ENCODE assay signal across 9 mouse cellular contexts in the genomic region with DNA sequence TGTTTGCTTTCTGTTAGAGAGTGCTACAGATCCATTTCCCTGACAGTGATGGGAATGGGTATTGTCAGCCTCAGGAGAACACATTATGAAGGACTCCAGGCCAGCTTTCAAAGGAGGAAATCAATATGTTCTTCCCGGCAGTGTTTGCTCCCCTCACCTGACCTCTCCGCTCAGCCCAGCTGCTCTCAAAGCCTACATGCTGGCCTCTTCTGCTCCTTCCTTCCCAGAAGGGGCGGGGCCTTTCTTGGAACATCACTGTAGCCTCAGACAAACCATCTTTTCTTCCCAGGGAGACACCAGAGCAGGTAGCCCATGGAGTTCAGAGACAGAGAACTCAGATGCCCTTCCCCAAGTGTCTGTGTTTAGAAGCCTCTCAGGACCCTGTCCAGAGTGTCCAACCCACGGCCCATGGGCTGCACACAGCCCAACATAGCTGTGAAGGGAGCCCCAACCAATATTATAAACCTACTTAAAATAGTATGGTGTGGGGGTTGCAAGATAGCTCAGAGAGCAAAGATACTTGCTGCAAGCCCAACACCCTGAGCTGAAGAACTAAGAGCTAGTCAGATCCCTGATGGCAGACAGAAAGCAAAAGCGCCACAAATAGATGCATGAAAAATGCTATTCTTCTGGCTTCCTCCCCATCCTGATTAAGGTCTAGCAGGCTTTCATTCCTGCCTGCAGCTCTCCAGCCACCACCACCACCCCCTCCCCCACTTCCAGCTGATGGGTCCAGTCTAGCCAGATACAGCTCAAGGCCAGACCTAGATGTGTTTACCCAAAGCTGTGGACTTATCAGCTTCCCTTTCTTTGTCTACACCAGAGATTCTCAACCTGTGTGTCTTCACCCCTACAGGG.
DNase-seq lines count a peak whose midpoint lies in the region; ATAC-seq lines count a peak whose summit lies in the region.
"Had no signal": no experiment of that assay in that cellular context is flagged by ENCODE, and none has a peak within 500 bp of the region (broad histone marks: within the 10 kb centered on the region; RNA-seq: fewer than 3 reads in every experiment).

No protein-coding gene starts in this region.

- no peaks in the 10 kb centered on the region for H3K9me3 ChIP-seq in kidney, embryonic 15.5 days (replicated peaks)
- H3K9me3 ChIP-seq in heart, embryonic 16.5 days (replicated peaks; ENCODE audit: control insufficient read depth, low read length): no peaks in the 10 kb centered on the region
- H3K9me3 ChIP-seq in liver, embryonic 16.5 days (replicated peaks; ENCODE audit: control insufficient read depth, low read length): no peaks in the 10 kb centered on the region

- 58% methylated on average over 5 of the region's 5 CpGs for WGBS in kidney, embryonic 15.5 days
- WGBS in heart, embryonic 16.5 days: 24% methylated on average over 5 of the region's 5 CpGs
- 40% methylated on average over 5 of the region's 5 CpGs for WGBS in liver, embryonic 16.5 days (ENCODE audit: insufficient replicate concordance)

- H3K4me3 ChIP-seq in kidney, embryonic 15.5 days (replicated peaks): no peak overlapping the region
- 0 out of 2 replicates have a peak overlapping the region, but pooled peaks have one; percentile 12 for H3K4me3 ChIP-seq in heart, embryonic 16.5 days (ENCODE audit: low read length)
- H3K4me3 ChIP-seq in liver, embryonic 16.5 days (ENCODE audit: low read depth, low read length): no peak overlapping the region

- no peaks in the 10 kb centered on the region for H3K27me3 ChIP-seq in kidney, embryonic 15.5 days
- no peaks in the 10 kb centered on the region for H3K27me3 ChIP-seq in heart, embryonic 16.5 days (ENCODE audit: control insufficient read depth, insufficient read depth, low read length)
- no peaks in the 10 kb centered on the region for H3K27me3 ChIP-seq in liver, embryonic 16.5 days (ENCODE audit: control insufficient read depth, insufficient read depth, low read depth, low read length)

- peak; percentile 52; the same call in 1 of the 2 replicates for ATAC-seq in kidney, embryonic 15.5 days (replicated peaks; ENCODE audit: low FRiP score)
- peak; percentile 89 for ATAC-seq in heart, embryonic 16.5 days (replicated peaks; ENCODE audit: extremely low read depth, insufficient read depth, low FRiP score)
- ATAC-seq in liver, embryonic 16.5 days (ENCODE audit: low read depth): peak; percentile 80
- ATAC-seq: forebrain, embryonic 14.5 days had no signal

- DNase-seq in kidney, adult 11 months: no peak
- peak; percentile 17 for DNase-seq in c-Kit-positive CD71-positive TER-119-positive erythroid progenitor cells, embryonic 14.5 days (ENCODE audit: low spot score)
- no peak for DNase-seq in right cerebral cortex, adult 18-20 months
- no peak for DNase-seq in spleen, postnatal 10 days (ENCODE audit: low spot score in 2 of 2)
- DNase-seq in adrenal gland, adult 18-20 months (ENCODE audit: low spot score in 2 of 2): no peak

- no peak overlapping the region for H3K9ac ChIP-seq in kidney, embryonic 15.5 days
- H3K9ac ChIP-seq in heart, embryonic 16.5 days (ENCODE audit: low read length): peak overlapping the region; percentile 59
- no peak overlapping the region for H3K9ac ChIP-seq in liver, embryonic 16.5 days (ENCODE audit: low read depth, low read length)

- H3K27ac ChIP-seq in kidney, embryonic 15.5 days: peak overlapping the region; percentile 20; the same call in 1 of the 2 replicates
- peak overlapping the region; percentile 99 for H3K27ac ChIP-seq in heart, embryonic 16.5 days (ENCODE audit: low read length)
- peak overlapping the region; percentile 60; the same call in 1 of the 2 replicates for H3K27ac ChIP-seq in liver, embryonic 16.5 days (ENCODE audit: low read length)

- peaks cover 11% of the 10 kb centered on the region for H3K4me1 ChIP-seq in kidney, embryonic 15.5 days
- H3K4me1 ChIP-seq in heart, embryonic 16.5 days (ENCODE audit: control insufficient read depth, insufficient read depth, low read length): peaks cover 49% of the 10 kb centered on the region
- peaks cover 11% of the 10 kb centered on the region for H3K4me1 ChIP-seq in liver, embryonic 16.5 days (ENCODE audit: control insufficient read depth, low read depth, low read length)

- H3K36me3 ChIP-seq in kidney, embryonic 15.5 days: no peaks in the 10 kb centered on the region
- no peaks in the 10 kb centered on the region for H3K36me3 ChIP-seq in heart, embryonic 16.5 days (ENCODE audit: control insufficient read depth, insufficient read depth)
- no peaks in the 10 kb centered on the region for H3K36me3 ChIP-seq in liver, embryonic 16.5 days (ENCODE audit: control insufficient read depth, insufficient read depth)

- H3K4me2 ChIP-seq in kidney, embryonic 15.5 days: no peak overlapping the region
- H3K4me2 ChIP-seq in heart, embryonic 16.5 days (ENCODE audit: low read depth, low read length): peak overlapping the region; percentile 44
- no peak overlapping the region for H3K4me2 ChIP-seq in liver, embryonic 16.5 days (ENCODE audit: low read depth, low read length)

Comparison
In these comparisons a context has a peak if more than half of its experiments do, and no peak if none do; other contexts are left out.
1. H3K27ac ChIP-seq: peak in every context shown above with its lines; median percentile 99 in heart, embryonic 16.5 days; 60 in liver, embryonic 16.5 days; 20 in kidney, embryonic 15.5 days.